Mouse (Mus musculus) urinary bladder, postnatal 36 days (tissue): ENCODE measurements around the gene Olfr1061.
"Not testable (repeated sequence)": the region's sequence is repeated elsewhere in the genome, so short reads cannot be mapped to it uniquely, and the experiment has no call there.

Source experiments
- DNase-seq, 2 experiments: peaks; one replicate each; pipeline ENCODE4 v3.0.0; 2022; ENCODE audit warnings: low spot score in 2 of 2, mixed read lengths in 1 of 2

Olfr1061 gene

DNA sequence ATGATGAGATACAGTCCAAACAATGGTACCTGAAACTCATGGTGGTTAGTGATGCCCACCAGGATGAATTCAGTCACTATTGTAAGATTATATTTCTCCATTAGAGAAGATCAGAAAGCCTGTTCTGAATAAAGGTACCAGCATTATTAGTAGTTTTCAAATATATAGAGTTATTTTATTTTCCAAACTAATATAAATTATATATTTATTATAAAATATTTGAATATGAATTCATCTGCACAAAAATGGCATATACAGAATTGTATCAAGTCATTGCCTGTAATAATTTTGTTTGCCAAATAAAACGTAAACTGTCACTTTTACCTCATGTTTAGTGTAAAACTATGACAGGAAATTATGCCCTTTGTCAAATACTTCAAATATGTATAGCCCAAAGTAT is at the start of gene Olfr1061:
Gene Olfr1061, minus strand, starts transcription at position 101 of the 400 bp plus-strand sequence.
- no peak for DNase-seq

GRCm38 (mm10) chr2:86460434-86460833 is 46.6 kb upstream of the Olfr1061 start:
- no peak for DNase-seq

GRCm38 (mm10) chr2:86456169-86456568 is 42.3 kb upstream of the Olfr1061 start, which contains the start of gene Olfr1066:
TSS of gene Olfr1066 (minus strand) at chr2:86456269.
- no peak for DNase-seq

- not testable (repeated sequence) for DNase-seq
Observed at GRCm38 (mm10) chr2:86450491-86450890, 36.6 kb upstream of the Olfr1061 start, which contains the start of gene Olfr1065. TSS of gene Olfr1065 (minus strand) at chr2:86450591.

- DNase-seq, result not testable (repeated sequence)
Observed at GRCm38 (mm10) chr2:86442101-86442500, 28.3 kb upstream of the Olfr1061 start.

DNA sequence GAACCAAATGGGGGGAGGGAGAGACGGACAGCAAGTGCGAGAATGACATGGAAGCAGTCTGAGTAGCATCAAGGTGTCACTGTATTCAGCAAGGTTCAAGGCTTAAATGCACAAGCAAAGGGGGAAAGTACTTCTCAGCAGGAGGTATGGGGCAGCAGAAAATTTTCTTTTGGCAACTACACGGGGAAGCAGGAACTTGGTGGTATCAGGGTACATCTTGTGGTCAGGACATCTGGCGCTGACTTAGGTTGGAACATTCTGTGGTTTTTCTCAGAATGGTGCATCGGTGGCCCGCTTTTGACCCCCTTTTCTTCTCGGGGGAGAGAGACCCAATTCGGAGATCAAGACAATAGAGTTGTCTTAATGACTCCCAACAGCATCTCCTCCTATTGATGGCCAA is 14.7 kb upstream of the Olfr1061 start:
- not testable (repeated sequence) for DNase-seq

GRCm38 (mm10) chr2:86426649-86427048 is 12.8 kb upstream of the Olfr1061 start, which contains the start of gene Olfr1062:
TSS of gene Olfr1062 (minus strand) at chr2:86426749.
- not testable (repeated sequence) for DNase-seq

DNA sequence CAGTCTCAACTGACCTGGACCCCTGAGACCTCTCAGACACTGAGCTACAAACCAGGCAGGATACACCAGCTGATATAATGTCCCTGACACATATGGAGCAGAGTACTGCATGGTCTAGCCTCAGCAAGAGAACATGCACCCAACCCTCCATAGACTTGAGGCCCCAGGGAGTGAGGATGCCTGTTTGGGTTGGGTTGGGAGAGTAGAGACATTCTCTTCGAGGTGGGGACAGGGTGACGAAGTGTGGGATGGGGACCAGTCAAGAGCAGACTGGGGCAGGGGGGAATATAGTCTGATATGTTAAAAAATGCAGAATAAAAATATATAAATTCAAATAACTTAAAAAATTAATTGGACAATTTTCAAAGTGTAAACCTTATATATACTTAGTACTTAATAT is 18.7 kb downstream of the Olfr1061 start:
- no peak for DNase-seq

DNA sequence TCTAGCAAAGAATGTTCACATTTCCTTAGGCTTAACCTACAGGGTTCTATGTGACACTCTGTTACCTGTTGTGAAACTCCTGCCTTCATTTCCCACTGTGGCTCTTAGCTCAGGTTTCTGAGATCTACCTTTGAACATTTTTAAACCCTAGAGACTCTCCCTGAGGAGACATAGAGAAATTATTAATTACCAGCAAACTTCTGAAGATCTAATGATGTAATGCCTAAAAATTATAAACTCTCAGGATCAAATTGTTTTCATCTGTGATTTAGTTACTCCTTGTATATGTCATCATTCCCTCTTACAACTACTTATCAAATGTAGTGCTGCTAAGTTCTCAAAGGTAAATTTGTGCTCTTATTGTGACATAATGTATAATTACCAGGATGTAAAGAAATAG is 25.4 kb downstream of the Olfr1061 start, which contains the start of gene Olfr1058:
Gene Olfr1058, minus strand, starts transcription at position 101 of the 400 bp plus-strand sequence.
- DNase-seq, result not testable (repeated sequence)

DNA sequence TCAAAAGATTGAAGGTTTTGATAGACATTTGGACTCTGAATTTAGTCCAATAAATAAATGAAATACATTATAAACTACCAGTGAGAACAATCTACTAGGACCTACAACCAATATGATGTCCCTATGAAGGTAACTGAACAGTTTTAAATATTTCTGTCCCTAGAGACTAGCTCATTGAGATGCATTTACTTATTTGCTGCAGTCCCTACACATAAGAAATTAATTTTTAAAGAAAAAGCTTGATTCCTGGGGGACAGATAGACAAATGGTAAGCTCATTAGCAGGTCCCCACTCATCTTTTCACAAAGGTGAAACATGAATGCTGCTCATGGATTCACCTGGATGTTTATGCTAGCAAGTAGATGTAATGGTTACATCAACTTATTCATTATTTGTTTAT is 35.6 kb downstream of the Olfr1061 start, which contains the start of gene Olfr1057:
Gene Olfr1057, minus strand, starts transcription at position 101 of the 400 bp plus-strand sequence.
- DNase-seq, result no peak

DNA sequence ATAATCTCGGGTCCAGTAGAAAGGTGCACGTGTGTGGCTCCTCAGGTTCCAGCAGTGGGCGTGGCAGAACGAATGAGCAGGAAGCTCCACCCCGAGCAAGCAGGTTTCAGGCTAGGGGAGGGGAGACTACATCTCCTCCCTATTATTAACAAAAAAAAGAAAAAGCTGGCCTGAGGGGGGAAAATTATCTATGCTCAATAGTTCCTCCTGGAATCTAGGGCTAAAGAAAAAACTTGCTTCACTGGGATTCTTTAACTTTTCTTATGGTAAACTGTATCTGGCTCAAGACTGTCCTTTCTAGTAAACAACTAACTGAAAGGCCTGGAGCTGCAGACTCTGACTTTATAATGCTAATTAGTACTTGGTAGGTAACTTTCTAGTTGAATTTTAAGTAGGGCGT is 47.5 kb downstream of the Olfr1061 start:
- DNase-seq, result not testable (repeated sequence)
